Mouse (Mus musculus) frontal cortex, adult (tissue): ENCODE data around the gene BC005537.
A peak's percentile ranks its signal among the peaks of the same experiment; 100 is the strongest.
"Not testable (repeated sequence)": the region's sequence is repeated elsewhere in the genome, so short reads cannot be mapped to it uniquely, and the experiment has no call there.

Experiments
- ATAC-seq: cut with Nextera tagmentation; 2 replicates; pipeline ENCODE4 v1.9.2; 2017; ENCODE audit warnings: mild to moderate bottlenecking, moderate library complexity, mixed read lengths; ENCODE audit not compliant: low TSS enrichment

The BC005537 gene

DNA sequence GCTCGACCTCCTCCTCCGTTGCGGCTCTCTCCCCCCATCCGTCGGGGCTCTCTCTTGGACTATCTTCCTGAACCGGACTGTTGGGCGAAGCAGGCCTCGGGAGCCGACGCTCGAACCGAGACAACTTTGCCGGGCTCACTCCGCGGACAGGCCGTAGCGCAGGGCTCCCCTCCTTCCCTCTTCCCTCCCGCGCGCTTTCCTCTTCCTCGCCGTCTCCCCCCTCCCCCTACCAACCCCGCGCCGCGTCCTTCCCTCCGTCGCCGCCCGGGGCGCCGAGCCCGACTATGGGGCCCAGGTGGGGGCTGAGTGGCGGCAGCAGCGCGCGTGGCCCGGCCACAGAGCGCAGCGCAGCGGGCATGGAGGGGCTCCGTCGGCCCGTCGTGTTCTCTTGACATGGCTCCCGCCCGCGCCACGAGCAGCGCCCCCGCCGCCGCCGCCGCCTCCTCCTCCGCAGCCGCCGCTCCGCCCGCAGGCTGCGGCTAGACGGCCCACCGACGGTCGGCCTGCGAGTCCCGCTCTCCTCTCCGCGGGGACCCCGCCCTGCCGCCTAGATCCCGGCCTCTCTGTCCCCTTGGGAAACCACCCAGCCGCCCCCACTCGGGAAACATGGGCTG is at the start of gene BC005537:
Gene BC005537, plus strand, starts transcription at position 350 of the 614 bp plus-strand sequence.
- peak; percentile 32 for ATAC-seq

DNA sequence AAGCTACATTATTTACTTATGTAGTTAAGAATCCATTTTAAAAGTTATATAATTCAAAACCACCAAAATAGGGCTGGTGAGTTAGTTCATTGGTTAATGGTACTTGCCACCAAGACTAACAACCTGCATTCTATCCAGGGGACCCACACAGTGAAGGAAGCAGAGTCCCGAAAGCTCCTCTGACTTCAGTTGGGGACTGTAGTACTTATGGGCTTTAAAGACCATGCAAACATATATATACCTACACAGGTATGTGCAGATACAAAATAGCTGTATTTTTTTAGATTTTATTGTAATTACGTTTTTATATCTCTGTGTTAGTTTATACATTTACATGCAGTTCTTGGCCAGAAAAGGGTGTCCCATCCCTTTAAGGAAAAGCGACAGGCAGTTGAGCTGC is 44.7 kb upstream of the BC005537 start:
- no peak for ATAC-seq

DNA sequence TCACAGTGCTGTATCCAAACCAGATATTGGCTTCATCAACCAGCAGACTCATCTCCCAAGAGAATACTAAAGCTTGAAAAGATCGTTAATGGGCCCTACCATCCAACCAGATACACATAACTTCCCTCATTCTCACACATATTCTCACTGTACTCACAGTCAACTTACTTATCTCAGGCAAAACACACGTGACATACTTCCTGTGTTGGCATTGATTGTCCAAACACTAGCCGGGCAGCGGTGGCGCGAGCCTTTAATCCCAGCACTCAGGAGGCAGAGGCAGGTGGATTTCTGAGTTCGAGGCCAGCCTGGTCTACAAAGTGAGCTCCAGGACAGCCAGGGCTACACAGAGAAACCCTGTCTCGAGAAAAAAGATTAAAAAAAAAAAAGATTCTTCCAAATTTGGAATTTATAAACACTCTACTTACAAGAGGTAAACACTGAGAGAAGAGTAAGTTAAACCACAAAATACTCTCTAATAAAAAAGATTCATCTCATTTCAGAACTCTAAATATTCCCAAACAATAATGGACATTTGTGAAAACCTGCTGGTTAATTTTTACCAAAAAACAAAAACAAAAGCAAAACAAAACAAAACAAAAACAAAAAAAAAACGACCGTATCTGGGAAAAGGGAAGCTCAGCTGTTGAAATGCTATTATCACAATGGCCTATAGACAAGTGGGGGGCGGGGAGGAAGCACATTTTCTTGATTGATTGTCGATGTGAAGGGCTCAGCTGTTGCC is 43.5 kb upstream of the BC005537 start:
- no peak for ATAC-seq

DNA sequence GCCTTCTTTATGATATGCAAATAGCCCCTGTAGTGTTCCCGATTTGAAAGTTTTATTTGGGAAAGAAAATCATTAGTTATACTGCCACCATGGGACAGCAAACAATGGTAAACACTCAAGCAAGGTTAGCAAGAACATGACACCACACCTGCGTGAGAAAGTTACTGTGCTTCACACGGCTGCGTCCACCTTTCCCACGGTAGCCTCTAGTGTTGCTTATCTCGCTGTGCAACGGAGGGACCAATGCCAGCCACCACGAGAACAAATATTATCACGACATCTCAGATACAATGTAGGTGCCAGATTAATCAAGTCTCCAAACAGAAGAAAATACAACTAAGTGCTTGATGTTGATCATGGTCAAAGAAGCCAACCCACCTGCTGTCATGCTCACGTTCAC is 42.0 kb upstream of the BC005537 start:
- ATAC-seq, result no peak

DNA sequence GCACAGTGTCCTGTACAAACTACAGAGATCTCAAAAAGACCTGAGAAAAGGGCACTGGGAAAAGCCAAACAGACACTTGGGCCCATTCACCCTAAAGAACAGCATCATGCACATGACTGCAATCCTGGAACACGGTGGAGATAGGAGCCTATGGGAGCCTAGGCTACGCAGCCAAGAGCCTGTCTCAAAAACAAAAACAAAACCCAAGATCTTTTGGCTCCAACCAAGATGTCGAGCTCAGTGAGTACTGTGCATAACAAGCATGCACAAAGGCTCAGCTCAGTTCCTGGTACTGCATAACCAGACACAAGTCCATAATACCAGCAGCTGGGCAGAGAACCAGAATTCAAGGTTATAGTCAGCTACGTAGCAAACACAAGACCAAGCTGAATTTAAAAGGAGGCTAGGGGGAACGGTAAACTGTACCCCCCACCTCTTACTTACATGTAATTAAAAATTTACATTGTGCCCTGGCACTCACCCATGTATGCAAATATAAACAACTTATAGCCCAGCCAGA is 41.0 kb upstream of the BC005537 start:
- ATAC-seq, result no peak

DNA sequence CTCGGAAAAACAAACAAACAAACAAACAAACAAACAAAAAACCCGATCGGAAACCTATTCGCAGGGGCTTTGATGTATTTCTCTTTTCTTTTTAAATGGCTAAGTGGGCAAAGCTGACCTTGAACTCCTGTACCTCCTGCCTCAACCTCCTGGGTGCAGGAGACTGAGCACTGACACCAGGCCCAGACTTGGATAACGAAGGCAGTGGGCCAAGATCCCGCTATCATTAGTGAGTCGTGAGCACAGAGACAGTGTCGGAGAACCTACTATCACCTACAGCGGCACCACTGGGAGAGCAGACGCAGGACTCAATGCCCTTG is 40.4 kb upstream of the BC005537 start:
- no peak for ATAC-seq

DNA sequence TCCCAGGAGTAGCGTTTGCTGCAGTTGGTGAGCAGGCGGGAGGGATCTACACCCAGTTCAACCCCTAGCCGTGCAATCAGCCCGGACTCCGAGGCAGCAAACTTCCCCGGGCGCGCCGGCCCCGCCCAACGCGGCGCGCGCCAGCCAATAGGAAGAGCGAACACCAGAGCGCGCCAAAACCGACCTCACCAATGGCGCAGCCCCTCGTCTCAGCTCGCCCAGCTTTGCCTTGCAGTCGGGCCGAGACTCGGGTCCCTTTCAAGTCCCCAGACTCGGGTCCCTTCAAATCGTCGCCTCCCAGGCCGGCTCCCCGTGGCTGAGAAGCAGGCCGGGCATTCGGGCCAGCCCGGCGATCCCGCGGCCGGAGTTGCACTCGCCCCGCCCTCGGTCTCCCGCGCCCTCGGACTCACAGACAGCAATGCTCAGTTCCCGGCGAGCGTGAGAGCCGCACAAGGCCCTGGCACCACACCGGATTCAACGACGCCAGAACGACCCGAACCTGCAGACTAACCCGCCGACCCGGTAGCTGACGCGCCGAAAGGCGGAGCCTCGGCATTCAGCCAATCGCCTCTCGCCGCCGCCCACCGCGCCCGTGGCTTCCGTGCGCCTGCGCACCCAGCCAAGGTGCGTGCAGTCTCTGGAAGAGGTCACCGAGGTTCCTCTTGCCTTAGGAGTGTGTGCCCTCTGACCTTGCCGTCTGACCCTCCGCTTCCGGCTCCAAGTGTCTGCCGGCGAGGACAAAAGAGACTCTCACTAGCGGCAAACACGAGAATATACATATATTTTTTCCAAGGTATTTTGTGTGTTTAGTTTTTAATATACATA is 39.8 kb upstream of the BC005537 start, which contains the start of gene Gmnn:
Gene Gmnn, minus strand, starts transcription at position 521 of the 825 bp plus-strand sequence.
- peak; percentile 99 for ATAC-seq

DNA sequence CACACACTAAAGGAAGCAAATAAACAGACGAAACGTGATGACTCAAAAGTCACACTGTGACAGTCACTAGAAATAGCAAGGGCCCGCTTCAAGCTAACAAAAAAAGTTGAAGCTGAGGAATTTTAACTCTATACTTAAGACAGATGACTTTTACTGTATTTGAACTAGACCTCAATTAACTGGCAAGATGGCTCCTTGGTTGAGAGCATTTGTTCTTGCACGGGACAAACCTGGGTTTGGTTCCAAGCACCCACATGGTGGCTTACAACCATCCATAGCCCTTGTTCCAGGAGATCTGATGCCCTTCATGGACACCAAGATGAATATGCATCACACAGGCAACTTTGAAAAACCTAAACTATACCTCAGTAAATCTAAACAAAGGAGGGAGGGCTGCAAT is 39.2 kb upstream of the BC005537 start:
- no peak for ATAC-seq

DNA sequence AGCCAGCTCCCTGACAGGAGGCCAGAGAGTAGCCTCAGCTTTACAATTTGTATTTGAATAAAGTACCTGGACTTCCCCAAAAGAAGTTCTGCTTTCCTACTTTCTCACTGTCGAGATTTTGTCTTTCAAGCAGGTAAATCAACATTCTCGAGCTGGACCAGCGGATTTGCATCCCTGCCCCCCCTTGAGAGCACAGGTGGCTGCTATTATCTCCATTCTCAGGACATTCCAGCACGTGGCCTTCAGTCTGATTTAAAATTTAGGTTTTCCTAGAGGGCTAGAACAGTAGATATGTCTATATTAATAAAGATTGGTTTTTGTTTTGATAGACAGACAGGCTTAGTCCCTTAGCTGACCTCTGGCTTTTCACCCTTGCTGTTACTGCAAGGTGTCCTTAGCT is 33.6 kb upstream of the BC005537 start:
- not testable (repeated sequence) for ATAC-seq

DNA sequence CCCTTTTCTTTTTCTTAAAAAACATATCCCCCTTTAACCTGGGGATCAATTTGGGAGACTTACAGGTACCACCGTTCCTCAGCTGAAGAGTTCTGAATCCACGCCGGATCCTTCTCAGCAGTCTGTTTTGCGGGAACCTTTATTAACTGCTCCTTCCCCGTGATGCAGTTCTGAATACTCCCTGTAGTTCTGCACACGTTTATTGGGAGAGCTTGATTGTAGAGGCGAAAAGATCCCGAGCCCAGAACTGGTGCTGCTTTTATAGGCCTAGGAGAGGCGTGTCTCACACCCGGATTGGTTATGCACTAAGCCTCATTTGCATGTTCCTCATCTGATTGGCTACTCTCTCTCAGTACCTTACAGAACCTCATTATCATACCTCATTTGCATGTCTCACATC is 30.0 kb upstream of the BC005537 start:
- not testable (repeated sequence) for ATAC-seq

DNA sequence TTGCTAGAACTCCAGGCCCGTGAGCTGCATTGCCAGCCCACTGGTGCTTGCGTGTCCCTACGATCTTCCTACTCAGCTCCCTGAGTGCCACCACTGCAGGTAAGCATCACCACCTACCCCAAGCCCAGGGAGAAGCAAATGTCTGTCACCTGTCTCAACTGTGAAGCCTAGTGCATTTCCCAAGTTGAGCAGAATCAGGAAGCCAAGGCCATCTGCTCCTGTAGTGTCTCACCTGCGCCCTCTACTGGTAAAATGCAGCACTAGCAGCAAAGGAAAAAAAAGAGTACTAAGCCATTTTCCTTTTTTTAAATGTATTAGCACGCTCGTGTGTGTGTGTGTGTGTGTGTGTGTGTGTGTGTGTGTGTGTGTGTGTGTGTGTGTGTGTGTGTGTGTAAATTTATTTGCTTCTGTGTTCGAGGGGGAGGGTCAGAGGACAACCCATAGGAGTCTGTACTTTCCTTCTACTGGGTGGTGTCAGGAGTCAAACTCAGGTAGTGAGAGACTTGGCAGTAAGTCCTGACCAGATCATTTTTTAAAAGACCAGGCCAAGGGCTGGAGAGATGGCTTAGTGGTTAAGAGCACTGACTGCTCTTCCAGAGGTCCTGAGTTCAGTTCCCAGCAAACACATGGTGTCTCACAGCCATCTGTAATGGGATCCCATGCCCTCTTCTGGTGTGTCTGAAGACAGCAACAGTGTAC is 25.2 kb upstream of the BC005537 start:
- ATAC-seq, result peak; percentile 87

DNA sequence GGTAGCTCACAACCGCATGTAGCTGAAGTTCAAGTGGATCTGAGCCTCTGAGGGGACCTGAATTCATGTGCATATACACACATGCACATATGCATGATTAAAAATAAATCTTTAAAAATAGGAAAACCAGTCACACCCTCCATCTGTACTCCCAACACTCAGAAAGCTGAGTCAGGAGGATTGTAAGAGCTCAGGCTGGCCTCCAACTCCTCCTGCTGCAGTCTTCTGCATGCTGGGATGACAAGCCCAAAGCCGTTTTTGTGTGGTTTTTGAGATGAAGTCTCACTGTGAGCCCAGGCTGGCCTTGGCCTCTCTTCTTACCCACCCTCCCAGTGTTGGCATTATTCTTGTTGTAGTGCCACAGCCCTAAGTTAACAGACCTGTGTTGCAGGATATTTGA is 23.4 kb upstream of the BC005537 start:
- ATAC-seq, result peak; percentile 53

DNA sequence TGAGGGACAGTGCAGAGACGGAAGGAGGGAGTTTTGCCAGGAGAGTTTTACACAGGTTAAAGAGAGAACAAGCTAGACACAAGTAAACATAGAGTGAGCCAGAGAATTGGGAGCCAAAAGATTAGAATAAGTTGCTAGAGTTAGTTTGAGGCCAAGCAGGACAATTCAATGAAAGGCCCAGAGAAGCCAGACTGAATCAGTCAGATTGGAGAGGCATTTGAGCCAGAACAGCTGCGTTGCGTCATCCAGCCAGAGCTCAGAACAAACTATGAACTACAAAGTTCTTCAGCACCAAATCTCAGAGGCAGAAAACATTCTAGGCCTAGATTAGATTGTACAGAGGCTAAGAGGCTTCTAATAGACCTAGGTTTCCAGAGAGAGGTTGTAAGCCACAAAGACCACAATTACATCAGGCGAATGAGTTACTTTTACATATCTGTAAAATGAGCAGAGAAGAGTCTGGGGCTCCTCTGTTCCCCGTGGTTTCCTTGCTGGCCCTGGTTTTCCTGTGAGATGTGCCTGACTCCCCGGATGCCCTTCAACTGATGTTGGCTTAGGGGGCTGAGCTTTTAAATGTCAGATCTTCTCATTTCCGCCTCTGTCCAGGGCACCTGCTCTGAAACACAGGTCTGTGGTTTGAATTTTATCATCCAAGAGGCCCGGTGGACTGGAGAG is 22.6 kb upstream of the BC005537 start:
- ATAC-seq, result no peak

DNA sequence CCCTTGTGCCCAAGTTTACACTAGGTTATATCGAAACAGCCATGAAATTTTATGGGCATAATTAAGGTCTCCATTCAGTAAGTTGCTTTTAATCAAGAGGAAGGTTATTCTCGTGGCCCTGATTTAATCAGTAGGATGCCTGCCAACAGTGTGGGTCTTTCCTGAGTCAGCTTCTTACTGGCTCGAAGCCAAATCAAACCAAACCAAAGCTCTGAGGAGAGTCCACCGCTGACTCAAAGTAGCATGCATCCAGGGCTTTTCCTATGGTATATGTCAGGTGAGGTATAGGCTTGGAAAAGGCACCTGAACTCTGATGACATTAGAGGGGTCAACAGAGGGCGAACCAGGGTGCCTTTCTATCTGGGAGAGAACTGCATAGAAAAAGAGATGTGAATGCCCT is 19.5 kb upstream of the BC005537 start:
- no peak for ATAC-seq

DNA sequence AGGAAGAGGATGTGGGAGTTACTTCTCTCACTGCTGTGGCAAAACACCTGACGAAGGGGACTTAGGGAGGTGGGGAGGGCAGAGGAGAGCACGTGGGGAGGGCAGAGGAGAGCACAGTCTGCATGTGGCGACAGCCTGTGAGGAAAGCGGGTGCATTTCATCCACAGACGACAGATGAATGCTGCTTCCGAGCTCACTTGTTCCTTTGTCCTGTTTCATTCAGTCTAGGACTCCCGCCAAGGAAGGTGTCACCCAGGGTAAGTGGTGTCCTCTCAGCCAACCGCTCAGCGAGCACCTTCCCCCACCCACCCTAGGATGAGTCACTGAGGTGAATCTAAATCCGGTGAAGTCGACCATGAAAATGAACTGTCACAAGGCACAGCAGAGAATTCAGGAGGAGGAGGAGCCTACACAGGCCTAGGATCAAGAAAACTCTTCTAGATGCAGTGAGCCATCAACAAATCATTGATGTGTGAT is 15.4 kb upstream of the BC005537 start:
- ATAC-seq, result peak; percentile 86

DNA sequence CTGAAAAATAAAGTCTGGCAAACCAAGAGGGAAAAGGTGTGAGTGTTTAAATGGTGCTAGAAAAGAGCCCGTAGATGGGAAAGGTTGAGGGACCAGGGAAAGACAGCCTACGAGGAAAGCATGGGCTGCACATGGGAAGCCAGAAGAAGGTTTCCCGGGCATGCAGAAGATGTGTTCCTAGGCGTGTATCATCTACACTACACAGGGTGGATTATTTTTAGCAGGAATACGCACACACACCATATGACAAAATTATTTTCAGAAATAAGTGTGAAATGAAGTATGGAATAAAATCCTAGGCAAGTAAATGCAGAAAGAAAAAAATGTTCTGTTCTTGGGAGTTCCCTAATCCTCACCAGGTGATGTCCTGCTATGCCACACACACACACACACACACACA is 14.0 kb upstream of the BC005537 start:
- ATAC-seq, result peak; percentile 71

DNA sequence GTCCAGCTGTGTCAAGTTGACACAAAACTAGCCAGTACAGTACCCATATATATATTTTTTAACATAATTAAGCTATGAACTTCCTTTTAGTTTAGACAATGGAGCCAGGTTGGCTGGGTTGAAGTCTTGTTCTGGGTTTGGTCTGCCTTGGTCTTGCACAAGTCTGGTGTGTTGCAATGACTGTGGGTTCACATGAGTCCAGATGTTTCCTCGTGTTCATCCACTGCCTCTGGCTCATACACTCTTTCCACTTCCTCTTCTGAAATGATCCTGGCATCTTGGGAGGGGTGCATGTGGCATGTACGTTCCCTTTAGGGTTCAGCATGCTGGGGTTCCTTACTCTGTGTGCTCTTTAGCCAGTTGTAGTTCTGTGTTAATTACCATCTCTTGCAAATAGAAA is 10.1 kb upstream of the BC005537 start:
- no peak for ATAC-seq

DNA sequence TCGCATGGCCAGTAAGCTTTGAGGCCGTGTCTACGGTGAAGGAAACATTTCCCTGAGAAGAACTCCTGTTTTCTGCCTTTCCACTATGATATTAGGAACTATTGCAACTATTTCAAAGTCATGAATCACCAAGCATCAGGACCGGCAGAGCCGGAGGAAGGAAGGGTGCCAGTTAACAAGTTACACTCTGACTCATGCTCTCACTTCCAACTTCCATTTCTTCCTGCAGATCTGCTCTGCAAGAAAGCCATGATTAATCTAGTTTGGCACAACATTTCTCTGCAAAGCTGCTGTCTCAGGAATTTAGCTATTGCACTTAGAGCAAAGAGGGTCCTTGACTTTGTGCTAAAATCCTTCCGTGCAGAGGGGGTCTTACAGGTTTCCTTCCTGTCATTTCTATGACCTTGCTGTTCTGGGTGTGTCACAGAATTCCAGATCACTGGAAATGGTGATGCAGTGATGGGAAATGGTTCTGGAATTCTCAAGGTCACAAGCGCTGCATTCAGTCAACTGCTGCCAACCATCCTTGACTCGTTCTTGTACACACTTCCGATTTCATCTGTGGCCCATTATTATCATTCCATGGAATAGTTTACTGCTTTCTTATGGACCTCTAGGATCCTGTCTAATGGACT is 8.9 kb upstream of the BC005537 start:
- peak; percentile 88 for ATAC-seq

DNA sequence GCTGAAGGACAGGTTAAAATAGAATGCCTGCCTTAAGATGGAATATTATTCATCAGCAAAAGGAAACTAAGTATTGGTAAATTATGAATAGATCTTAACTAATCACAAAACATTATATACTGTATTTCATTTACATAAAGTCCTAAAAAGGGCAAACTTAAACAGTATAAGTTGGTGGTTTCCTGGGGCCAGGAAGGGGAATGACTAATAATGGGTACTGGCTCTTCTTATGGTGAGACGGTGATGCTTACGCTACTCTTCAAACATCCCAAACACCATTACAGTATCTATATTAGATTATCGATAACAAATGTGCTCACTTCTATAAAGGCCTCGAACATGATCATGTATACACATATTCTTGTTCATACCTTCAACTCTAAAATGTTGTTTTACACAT is 2.8 kb upstream of the BC005537 start:
- no peak for ATAC-seq

DNA sequence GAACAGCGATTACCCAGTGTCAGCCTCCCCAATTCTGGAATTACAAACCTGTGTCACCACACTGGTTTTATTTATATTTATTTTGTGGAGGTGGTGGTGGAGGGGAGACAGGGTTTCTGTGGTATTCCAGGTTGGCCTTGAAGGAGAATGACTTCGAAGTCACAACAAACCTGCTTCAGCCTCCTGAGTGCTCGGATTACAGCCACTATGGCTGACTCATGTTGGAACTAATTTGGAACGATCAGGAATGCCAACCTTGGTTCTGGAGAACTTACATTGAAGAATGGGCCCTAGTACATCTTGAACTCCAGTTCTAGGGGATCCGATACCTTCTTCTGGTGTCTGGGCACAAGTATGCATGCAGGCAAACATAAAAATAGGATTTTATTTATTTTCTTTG is 2.1 kb upstream of the BC005537 start:
- ATAC-seq, result no peak
